Mouse (Mus musculus) megakaryocyte, embryonic 14.5 days (primary cell): ENCODE results near the gene Slc9a6.

Experiments
- FLI1 ChIP-seq: IDR thresholded peaks from 2 replicates; pipeline ENCODE4 v1.6.1; 2012; ENCODE audit warnings: low read length, inconsistent platforms, mixed read lengths
- GATA1 ChIP-seq: IDR thresholded peaks from 3 replicates; pipeline ENCODE4 v1.6.1; 2012; ENCODE audit warnings: mixed read lengths, low read length, inconsistent platforms, borderline replicate concordance

- TF ChIP-seq GATA1 (no peak), FLI1 (no peak)
Measured at GRCm38 (mm10) chrX:56650885-56651284, 41.3 kb downstream of the Slc9a6 start.
